Mouse (Mus musculus): Measurements from ENCODE around the gene Ccdc154. TPM values are rescaled to one million over a fixed set of nuclear protein-coding genes. Genes with fewer than 3 reads are reported as not detected.
A peak's percentile ranks its signal among the peaks of the same experiment; 100 is the strongest.

Ccdc154 gene
- polyA plus RNA-seq, 1 experiment from 2014 or later, result 0.07 TPM

DNA sequence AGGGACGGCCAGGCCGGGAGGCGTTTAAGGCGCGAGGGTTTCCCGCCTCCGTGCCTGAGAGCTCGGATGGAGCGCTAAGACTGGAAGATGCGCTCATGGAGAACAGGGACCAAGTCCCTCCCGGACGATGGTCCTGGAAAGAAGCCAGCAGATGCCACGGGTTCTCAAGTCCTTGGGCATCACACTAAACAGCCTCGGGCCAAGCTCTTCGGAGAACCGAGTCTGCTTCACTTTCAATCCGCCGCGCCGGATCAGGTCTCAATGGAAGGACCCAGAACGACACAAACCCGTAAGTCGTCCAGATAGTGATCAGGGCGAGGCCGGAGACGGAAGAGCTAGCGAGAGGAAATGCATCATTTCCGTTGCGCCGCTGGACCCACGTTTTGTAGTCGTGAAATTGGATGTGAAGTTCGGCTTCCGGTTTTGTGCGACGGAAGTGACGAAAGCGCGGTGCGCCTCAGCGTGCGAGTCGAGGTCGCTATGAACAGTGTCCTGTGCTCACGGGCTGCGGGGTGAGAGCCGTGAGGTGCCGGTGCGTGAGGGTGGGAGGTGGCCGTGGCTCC is 21.9 kb downstream of the Ccdc154 start, which contains the start of gene BC003965:
Gene BC003965 (plus strand): TSS at position 426 of the 563 bp plus-strand sequence.
- DNase-seq (ENCODE audit: low spot score), result peak; percentile 99

GRCm38 (mm10) chr17:25184961-25185360 is 22.7 kb downstream of the Ccdc154 start:
- DNase-seq (ENCODE audit: low spot score), result peak; percentile 6

DNA sequence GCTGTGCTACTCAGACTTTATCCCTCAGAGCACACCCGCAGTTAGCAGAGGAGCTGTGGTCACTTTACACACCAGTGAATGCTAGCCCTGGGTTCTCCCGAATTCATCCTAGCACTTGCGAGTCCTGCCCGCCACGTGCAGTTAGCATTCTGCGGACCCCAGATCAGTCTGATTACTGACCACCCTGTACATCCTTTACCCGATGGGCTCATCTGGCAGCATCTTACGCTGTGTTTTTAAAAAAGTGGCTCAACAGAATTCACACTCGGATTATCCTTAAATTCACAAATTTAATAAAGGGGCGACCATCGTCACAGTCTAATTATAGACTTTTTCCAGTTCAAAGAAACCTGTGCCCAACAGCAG is 25.5 kb downstream of the Ccdc154 start:
- DNase-seq (ENCODE audit: low spot score), result no peak

DNA sequence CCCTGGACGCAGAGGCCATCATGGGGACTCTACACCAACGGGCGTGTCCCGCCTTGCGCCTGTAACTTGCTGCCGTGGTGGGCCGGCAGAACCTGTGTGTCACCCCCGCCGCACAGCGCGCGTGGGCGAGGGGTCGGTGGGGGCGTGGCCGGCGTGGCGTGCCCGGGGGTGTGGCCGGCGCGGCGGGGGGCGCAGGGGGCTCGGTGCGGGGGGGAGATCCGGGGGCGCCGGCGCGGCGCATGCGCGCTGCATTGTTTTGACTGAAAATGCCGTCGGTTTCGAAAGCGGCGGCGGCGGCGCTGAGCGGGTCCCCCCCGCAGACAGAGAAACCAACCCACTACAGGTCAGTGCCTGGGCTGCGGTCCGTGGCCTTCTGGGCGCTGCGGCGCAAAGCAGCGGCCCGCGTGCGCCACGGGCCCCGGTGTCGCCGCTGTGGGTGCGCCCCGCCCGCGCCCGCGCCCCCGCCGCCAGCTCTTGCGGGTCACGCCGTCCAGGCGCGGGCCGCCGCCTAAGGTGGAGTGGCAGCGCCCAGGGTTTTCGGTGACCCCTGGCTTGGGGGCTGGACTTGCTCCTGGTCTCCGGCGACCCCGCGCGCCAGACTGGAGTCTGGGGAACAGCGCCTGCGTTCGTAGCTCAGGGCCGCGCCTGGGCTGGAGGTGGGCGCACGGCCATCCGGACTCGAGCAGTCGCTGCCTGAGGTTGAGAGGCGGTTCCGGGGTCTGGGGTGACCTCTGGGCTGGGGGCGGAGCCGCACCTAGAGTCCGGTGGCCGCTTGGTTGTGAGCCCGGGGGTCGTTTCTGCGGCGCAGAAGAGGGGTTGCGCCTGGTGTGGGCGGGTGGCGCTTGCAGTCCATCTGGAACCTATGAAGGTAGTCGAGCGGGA is 26.1 kb downstream of the Ccdc154 start, which contains the start of gene Unkl:
Gene Unkl (plus strand): TSS at position 248 of the 882 bp plus-strand sequence.
- DNase-seq (ENCODE audit: low spot score), result peak; percentile 74

DNA sequence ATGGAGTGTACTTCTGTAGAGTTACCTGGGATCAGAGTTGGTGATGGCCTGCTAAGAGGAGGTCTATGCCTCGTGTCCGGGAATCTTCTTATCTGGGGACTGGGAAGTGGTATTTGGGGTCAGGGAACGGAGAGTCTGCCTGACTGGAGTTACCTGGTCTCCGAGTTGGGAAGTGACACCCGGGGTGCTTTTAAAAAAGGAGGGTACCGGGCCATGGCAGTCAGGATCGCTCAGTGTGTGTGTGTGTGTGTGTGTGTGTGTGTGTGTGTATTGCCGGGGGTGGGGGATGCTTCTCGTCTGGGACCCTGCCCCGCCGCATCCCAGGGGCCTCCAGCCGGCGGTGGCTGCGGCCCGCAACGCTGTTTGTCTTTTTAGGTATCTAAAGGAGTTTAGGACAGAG is 26.8 kb downstream of the Ccdc154 start:
- no peak for DNase-seq (ENCODE audit: low spot score)

- DNase-seq (ENCODE audit: low spot score), result no peak
Observed at GRCm38 (mm10) chr17:25202401-25202800, 40.1 kb downstream of the Ccdc154 start.

- DNase-seq (ENCODE audit: low spot score), result no peak
Observed at GRCm38 (mm10) chr17:25210006-25210405, 47.7 kb downstream of the Ccdc154 start.

DNA sequence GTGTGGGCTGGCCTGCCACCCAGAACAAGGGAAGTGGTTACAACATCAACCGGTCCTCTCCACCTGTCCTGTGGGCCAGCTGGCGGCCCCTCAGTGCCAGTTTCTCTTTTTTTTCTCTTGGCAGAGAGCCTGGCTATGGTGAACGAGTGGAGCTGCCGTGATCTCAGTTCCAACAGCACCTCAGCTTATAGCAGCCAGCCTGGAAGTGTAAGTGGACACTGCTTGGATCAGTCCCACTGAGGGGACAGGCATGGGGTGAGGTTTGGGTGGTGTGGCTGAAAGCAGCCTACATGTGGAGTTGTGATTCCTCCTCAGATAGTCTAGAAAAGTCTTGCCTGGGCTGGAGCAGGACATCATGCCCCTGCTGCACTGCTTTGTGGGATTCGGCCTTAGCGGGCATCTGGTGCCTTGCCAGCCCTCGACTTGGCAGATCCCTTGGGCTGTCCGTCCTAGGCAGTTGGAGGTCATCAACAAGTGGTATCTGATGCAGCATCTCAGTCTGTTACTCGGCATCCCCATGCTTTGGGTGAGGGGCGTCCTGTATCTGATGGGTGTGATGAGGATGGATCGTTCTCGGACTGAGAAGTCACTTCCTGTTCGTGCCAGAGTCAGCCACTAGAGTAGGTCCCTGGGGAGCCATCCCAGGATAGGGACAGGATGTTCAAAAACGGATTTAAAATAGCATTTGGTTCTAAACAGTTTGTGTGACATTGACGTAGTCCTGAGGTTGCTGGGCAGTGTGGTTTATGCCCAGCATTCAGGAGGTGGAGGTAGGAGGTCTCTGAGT is 48.6 kb downstream of the Ccdc154 start:
- peak; percentile 3 for DNase-seq (ENCODE audit: low spot score)

DNA sequence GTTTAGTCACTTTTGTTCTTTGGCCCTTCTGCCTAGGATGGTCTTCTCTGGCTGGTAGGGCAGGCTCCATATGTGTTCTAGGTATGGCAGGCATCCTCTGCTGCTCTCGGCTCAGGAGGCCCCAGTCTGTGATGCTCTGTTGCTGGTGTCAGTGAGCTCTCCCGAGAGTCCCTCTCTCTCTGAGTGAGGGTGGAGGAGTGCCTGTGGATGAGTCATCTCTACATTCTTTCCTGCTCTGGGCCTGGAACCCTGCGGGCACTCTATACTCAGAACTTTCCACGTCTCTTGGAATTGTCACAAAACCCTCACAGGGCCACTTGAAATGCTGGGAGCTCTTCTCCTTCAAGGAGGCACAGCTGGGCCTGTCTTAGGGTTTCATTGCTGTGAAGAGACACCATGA is 49.4 kb downstream of the Ccdc154 start:
- DNase-seq (ENCODE audit: low spot score), result no peak

DNA sequence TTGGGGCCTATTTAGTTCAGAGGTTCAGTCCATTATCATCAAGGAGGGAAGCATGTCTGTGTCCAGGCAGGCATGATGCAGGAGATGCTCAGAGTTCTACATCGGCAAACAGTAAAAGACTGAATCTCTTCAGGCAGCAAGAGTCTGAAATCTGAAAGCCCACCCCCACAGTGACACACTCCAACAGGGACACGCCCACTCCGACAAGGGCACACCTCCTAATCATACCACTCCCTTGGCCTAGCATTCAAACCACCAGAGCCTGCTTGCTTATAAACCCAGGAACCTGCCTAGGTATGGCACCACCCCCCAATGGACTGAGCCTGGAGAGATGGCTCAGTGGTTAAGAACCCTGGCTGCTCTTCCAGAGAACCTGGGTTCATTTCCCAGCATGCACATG is 53.2 kb downstream of the Ccdc154 start:
- DNase-seq (ENCODE audit: low spot score), result no peak

- DNase-seq (ENCODE audit: low spot score), result no peak
Observed at GRCm38 (mm10) chr17:25218967-25219366, 56.7 kb downstream of the Ccdc154 start.

- DNase-seq (ENCODE audit: low spot score), result peak; percentile 66
Observed at GRCm38 (mm10) chr17:25219492-25220295, 57.4 kb downstream of the Ccdc154 start.

- DNase-seq (ENCODE audit: low spot score), result no peak
Observed at GRCm38 (mm10) chr17:25220746-25221145, 58.5 kb downstream of the Ccdc154 start.

Other genes with a start within 250 kb of the Ccdc154 start
- 15.3 and 18.3 TPM in 2 replicates for gene Mapk8ip3, start 225.5 kb upstream of the Ccdc154 start, polyA plus RNA-seq (2015; fragmentation: Nextera tagmentation; extraction: Ambion mirVana)
- gene Jpt2, start 201.8 kb upstream of the Ccdc154 start, polyA plus RNA-seq (2015; fragmentation: Nextera tagmentation; extraction: Ambion mirVana), result 54.0 and 55.2 TPM in 2 replicates
- 4.7 and 5.4 TPM in 2 replicates for gene Cramp1l, start 146.7 kb upstream of the Ccdc154 start, polyA plus RNA-seq (2015; fragmentation: Nextera tagmentation; extraction: Ambion mirVana)
- gene Ift140, start 146.4 kb upstream of the Ccdc154 start, polyA plus RNA-seq (2015; fragmentation: Nextera tagmentation; extraction: Ambion mirVana), result 10.6 and 11.7 TPM in 2 replicates
- gene Tmem204, start 78.9 kb upstream of the Ccdc154 start, polyA plus RNA-seq (2015; fragmentation: Nextera tagmentation; extraction: Ambion mirVana), result 5.5 and 6.0 TPM in 2 replicates
- 19.2 and 19.8 TPM in 2 replicates for gene Telo2, start 46.5 kb upstream of the Ccdc154 start, polyA plus RNA-seq (2015; fragmentation: Nextera tagmentation; extraction: Ambion mirVana)
- gene Ptx4, start 41.7 kb upstream of the Ccdc154 start, polyA plus RNA-seq (2015; fragmentation: Nextera tagmentation; extraction: Ambion mirVana), result 0.12 TPM in 1 of 2 replicates, not detected in the other
- gene Clcn7, start 29.1 kb upstream of the Ccdc154 start, polyA plus RNA-seq (2015; fragmentation: Nextera tagmentation; extraction: Ambion mirVana), result 12.7 and 15.0 TPM in 2 replicates
- gene Gm38655, start 13.0 kb downstream of the Ccdc154 start, polyA plus RNA-seq (2015; fragmentation: Nextera tagmentation; extraction: Ambion mirVana), result 0.19 TPM in 1 of 2 replicates, not detected in the other
- gene BC003965, start 22.1 kb downstream of the Ccdc154 start, polyA plus RNA-seq (2015; fragmentation: Nextera tagmentation; extraction: Ambion mirVana), result 34.4 and 34.5 TPM in 2 replicates
- gene Unkl, start 25.9 kb downstream of the Ccdc154 start, polyA plus RNA-seq (2015; fragmentation: Nextera tagmentation; extraction: Ambion mirVana), result 12.4 and 13.9 TPM in 2 replicates
- gene Gnptg, start 77.7 kb downstream of the Ccdc154 start, polyA plus RNA-seq (2015; fragmentation: Nextera tagmentation; extraction: Ambion mirVana), result 60.4 and 61.6 TPM in 2 replicates
- 73.5 and 74.0 TPM in 2 replicates for gene Tsr3, start 77.7 kb downstream of the Ccdc154 start, polyA plus RNA-seq (2015; fragmentation: Nextera tagmentation; extraction: Ambion mirVana)
- 28.9 and 32.5 TPM in 2 replicates for gene Baiap3, start 93.9 kb downstream of the Ccdc154 start, polyA plus RNA-seq (2015; fragmentation: Nextera tagmentation; extraction: Ambion mirVana)
- 772 and 787 TPM in 2 replicates for gene Ube2i, start 112.2 kb downstream of the Ccdc154 start, polyA plus RNA-seq (2015; fragmentation: Nextera tagmentation; extraction: Ambion mirVana)
- gene Prss34, start 135.9 kb downstream of the Ccdc154 start, polyA plus RNA-seq (2015; fragmentation: Nextera tagmentation; extraction: Ambion mirVana), result 1.2 and 2.1 TPM in 2 replicates
- gene Prss28, start 146.2 kb downstream of the Ccdc154 start, polyA plus RNA-seq (2015; fragmentation: Nextera tagmentation; extraction: Ambion mirVana), result 0.30 TPM in 1 of 2 replicates, not detected in the other
- gene Prss29, start 156.2 kb downstream of the Ccdc154 start, polyA plus RNA-seq (2015; fragmentation: Nextera tagmentation; extraction: Ambion mirVana), result 1.6 and 1.9 TPM in 2 replicates
- 0.30 and 0.40 TPM in 2 replicates for gene Tpsab1, start 183.1 kb downstream of the Ccdc154 start, polyA plus RNA-seq (2015; fragmentation: Nextera tagmentation; extraction: Ambion mirVana)
- gene Tpsb2, start 203.8 kb downstream of the Ccdc154 start, polyA plus RNA-seq (2015; fragmentation: Nextera tagmentation; extraction: Ambion mirVana), result 8.0 and 9.1 TPM in 2 replicates
- gene Tpsg1, start 206.8 kb downstream of the Ccdc154 start, polyA plus RNA-seq (2015; fragmentation: Nextera tagmentation; extraction: Ambion mirVana), result 0.36 and 0.52 TPM in 2 replicates

Data from thymus, postnatal 0 days (tissue).